Mouse (Mus musculus) activated CD4-positive, CD25-positive, alpha-beta regulatory T cell (primary cell): Measurements from ENCODE around the gene Zfp768. TPM values are rescaled to one million over a fixed set of nuclear protein-coding genes. Genes with fewer than 3 reads are reported as not detected.

Experiments
- polyA plus RNA-seq, 2 experiments: library from polyadenylated mRNA; unstranded; fragments of 100-300 nt; shearing (Covaris generic); gene quantifications; one replicate each; pipeline ENCODE4 v1.2.1; 2017

Gene Zfp768
- polyA plus RNA-seq, result under 1 TPM in 1 of 2 experiments, not detected in 1; 0.76 TPM

DNA sequence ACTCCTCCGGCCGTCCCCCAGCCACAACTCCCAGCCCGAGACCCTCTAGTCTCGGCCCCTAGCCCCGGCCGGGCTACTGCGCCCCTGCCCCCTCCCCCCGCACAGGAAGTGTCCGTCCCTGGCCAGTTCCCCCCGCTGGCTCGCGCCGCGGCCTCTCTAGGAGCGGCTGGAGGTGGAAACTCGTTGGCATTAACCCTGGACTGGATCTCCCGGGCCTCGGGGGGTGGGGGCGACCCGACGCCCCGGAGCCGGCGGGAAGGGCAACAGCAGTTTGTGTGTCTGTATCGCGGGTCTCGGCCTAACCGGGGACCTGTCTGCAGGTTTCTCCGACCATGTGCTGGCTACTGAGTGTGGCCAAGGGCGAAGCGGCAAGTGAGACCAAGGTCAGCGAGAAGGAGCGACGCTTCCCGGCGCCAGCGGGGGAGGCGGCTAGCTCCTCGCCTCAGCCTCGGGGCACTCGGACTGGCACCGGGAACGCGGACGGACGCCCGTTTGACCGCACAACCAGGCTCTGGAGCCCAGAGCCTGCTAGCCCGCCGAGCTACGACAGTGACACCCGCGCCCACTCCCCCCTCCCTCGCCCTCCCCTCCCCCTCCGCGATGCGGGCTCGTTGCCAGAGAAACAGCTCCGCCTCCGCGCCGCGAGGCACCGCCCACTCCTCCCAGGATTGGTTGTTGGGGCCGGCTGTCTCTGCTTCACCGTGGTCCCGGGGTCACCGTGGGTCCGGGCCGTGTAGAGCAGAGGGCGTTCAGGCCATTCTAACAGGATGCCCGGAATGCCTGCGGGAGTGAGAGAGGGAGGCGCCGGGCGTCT lies at the start of gene Zfp768:
Gene Zfp768, minus strand, starts transcription at position 78 of the 814 bp plus-strand sequence.

DNA sequence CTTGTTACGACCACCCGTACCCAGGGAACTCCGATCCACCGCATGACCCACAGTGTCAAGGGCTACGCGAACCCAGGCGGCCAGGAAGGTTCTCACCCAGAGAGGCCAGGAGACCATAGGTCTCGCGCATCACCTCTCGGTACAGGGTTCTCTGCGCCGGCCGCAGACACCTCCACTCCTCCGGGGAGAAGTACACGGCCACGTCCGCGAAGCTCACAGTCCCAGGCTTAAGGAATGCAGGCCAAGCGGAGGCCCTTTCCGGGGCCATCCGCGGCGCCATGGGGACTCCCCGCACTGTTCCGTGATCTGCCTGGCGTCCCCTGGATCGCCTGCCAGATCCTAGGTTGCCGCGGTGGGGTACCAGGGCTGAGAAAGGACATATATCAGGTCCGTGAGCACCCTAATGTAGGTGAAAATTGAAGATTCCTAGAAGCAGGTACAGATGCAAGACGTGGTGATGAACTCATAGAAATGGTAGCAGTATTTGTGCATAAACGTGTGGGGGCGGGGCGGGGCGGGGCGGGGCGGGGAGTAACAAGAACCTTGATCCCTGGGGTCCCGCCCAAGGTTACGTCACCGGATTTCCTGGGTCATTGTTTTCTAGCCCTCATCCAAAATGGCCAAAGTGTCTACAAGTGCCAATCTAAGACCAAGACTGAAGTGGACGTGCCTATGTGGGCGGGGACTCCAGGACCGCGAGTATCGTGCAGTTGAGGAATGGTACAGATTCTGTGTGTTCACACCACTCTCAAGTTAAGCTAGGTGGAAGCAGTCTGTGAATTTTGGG lies 48.0 kb upstream of the Zfp768 start, which contains the start of gene E430018J23Rik:
Gene E430018J23Rik, minus strand, starts transcription at position 473 of the 787 bp plus-strand sequence.

DNA sequence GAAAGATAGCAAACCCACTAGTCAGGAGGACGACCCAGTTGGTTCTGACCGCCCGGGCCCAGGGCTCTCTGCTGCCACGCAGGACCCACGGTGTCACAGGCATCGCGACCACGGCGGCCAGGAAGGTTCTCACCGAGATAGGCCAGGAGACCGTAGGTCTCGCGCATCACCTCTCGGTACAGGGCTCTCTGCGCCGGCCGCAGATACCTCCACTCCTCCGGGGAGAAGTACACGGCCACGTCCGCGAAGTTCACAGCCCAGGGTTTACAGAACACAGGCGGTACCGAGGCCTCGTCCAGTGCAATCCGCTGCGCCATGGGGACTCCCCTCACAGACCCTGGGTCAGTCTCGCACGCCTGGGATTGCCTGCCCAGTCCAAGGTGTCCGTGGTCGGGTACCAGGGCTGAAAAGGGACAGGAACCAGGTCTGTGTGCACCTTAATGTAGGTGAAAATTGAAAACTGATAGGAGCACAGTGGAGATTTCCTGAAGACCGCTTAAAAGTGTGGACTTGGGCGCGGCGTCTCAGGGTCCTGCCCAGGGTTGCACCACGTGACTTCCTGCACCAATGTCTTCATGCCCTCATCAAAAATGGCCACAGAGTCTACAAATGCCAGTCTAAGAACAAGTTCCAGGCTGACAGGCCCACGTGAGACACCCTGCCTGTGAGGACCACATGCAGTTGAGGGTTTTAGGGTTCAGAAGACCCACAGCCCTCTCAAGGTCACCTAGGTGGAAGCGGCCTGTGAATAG lies 41.4 kb upstream of the Zfp768 start, which contains the start of gene 9130019O22Rik:
Gene 9130019O22Rik, minus strand, starts transcription at position 526 of the 752 bp plus-strand sequence.

DNA sequence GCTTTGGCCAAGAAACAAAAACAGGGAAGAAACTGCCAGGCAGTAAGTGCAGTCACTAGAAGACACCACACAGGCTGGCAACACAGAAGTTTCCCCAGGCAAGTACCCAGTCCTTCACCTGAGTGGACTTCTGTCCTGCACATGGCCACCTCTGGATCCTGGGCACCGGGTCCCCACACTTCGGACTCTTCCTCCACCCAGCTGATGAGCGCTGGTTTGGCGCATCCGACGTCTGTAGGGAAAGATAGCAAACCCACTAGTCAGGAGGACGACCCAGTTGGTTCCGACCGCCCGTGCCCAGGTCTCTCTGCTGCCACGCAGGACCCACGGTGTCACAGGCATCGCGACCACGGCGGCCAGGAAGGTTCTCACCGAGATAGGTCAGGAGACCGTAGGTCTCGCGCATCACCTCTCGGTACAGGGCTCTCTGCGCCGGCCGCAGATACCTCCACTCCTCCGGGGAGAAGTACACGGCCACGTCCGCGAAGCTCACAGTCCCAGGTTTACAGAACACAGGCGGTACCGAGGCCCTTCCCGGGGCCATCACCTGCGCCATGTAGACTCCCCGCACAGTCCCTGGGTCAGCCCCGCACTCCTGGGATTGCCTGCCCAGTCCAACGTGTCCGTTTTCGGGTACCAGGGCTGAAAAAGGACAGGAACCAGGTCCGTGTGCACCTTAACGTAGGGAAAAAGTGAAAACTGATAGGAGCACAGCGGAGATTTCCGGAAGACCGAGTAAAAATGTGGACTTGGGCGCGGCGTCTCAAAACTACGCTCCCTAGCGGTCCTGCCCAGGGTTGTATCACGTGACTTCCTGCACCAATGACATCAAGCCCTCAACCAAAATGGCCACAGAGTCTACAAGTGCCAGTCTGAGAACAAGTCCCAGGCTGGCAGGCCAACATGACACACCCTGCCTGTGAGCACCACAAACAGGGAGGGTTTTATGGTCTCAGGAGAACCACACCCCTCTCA lies 30.2 kb upstream of the Zfp768 start, which contains the start of gene Zfp747:
Gene Zfp747, minus strand, starts transcription at position 780 of the 975 bp plus-strand sequence.

DNA sequence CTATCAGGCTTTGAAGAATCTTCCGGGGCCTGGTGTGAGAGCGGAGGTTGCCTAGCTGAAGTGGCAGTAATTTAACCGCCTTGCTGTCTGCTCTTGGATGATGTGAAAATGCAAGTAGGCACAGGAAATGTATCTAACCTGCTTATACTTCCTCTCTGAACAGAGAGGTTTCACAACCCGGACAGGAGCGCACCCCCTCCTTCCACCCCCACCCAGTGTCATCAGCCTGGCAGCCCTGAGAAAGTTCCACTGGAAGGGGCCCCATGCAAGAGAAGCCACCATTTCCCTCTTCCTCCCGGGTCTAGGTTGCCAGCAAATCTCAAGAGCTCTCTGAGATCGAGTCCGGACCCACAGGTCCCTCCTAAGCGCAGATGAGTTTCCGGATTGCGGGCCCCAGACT lies 49.3 kb downstream of the Zfp768 start, which contains the start of gene Itgal:
Gene Itgal, plus strand, starts transcription at position 163 of the 400 bp plus-strand sequence.

Other genes with a start within 250 kb of the Zfp768 start
- 10 to 100 TPM; 18.6 to 21.0 TPM for gene Qprt, start 223.4 kb downstream of the Zfp768 start, polyA plus RNA-seq
- 100 to 1,000 TPM in 1 of 2 experiments, 10 to 100 TPM in 1; 86.6 to 120 TPM for gene Spn, start 207.8 kb downstream of the Zfp768 start, polyA plus RNA-seq
- gene Cd2bp2, start 149.5 kb downstream of the Zfp768 start, polyA plus RNA-seq, result 10 to 100 TPM; 61.9 to 72.7 TPM
- gene Tbc1d10b, start 137.1 kb downstream of the Zfp768 start, polyA plus RNA-seq, result 10 to 100 TPM; 54.9 to 75.1 TPM
- 10 to 100 TPM; 16.3 to 22.5 TPM for gene Mylpf, start 136.7 kb downstream of the Zfp768 start, polyA plus RNA-seq
- gene Zfp553, start 112.5 kb downstream of the Zfp768 start, polyA plus RNA-seq, result 10 to 100 TPM; 15.9 to 22.5 TPM
- gene Sept1, start 112.5 kb downstream of the Zfp768 start, polyA plus RNA-seq, result 100 to 1,000 TPM; 561 to 593 TPM
- 10 to 100 TPM; 14.3 to 16.7 TPM for gene Zfp771, start 101.3 kb downstream of the Zfp768 start, polyA plus RNA-seq
- gene Dctpp1, start 84.9 kb downstream of the Zfp768 start, polyA plus RNA-seq, result 10 to 100 TPM; 50.9 to 60.3 TPM
- 10 to 100 TPM; 39.0 to 51.9 TPM for gene Sephs2, start 71.5 kb downstream of the Zfp768 start, polyA plus RNA-seq
- 100 to 1,000 TPM; 211 to 250 TPM for gene Itgal, start 49.3 kb downstream of the Zfp768 start, polyA plus RNA-seq
- gene Zfp747, start 30.5 kb upstream of the Zfp768 start, polyA plus RNA-seq, result 10 to 100 TPM; 16.2 to 23.4 TPM
- gene 9130019O22Rik, start 41.6 kb upstream of the Zfp768 start, polyA plus RNA-seq, result 1 to 10 TPM; 6.8 to 7.3 TPM
- gene E430018J23Rik, start 48.0 kb upstream of the Zfp768 start, polyA plus RNA-seq, result 1 to 10 TPM; 7.3 to 7.4 TPM
- gene Zfp764, start 61.2 kb upstream of the Zfp768 start, polyA plus RNA-seq, result 10 to 100 TPM in 1 of 2 experiments, 1 to 10 TPM in 1; 8.4 to 11.7 TPM
- 10 to 100 TPM; 32.1 to 53.1 TPM for gene Zfp688, start 76.5 kb upstream of the Zfp768 start, polyA plus RNA-seq
- 1 to 10 TPM; 6.9 to 7.4 TPM for gene Zfp689, start 103.6 kb upstream of the Zfp768 start, polyA plus RNA-seq
- gene Prr14, start 114.0 kb upstream of the Zfp768 start, polyA plus RNA-seq, result 100 to 1,000 TPM; 113 to 128 TPM
- 10 to 100 TPM; 19.8 to 25.7 TPM for gene Fbrs, start 133.6 kb upstream of the Zfp768 start, polyA plus RNA-seq
- 10 to 100 TPM; 50.5 to 51.8 TPM for gene Srcap, start 166.4 kb upstream of the Zfp768 start, polyA plus RNA-seq
- gene Gm42715, start 174.0 kb upstream of the Zfp768 start, polyA plus RNA-seq, result 1 to 10 TPM; 5.9 to 7.6 TPM
- gene Tmem265, start 215.8 kb upstream of the Zfp768 start, polyA plus RNA-seq, result 10 to 100 TPM; 12.1 to 19.3 TPM
- gene Phkg2, start 227.8 kb upstream of the Zfp768 start, polyA plus RNA-seq, result 100 to 1,000 TPM; 109 to 114 TPM
- gene Ccdc189, start 243.0 kb upstream of the Zfp768 start, polyA plus RNA-seq, result 1 to 10 TPM in 1 of 2 experiments, under 1 TPM in 1; 0.23 to 1.2 TPM
- 100 to 1,000 TPM in 1 of 2 experiments, 10 to 100 TPM in 1; 62.0 to 103 TPM for gene Rnf40, start 243.2 kb upstream of the Zfp768 start, polyA plus RNA-seq